29 mouse cellular contexts compared by ENCODE assay signal in the genomic region with DNA sequence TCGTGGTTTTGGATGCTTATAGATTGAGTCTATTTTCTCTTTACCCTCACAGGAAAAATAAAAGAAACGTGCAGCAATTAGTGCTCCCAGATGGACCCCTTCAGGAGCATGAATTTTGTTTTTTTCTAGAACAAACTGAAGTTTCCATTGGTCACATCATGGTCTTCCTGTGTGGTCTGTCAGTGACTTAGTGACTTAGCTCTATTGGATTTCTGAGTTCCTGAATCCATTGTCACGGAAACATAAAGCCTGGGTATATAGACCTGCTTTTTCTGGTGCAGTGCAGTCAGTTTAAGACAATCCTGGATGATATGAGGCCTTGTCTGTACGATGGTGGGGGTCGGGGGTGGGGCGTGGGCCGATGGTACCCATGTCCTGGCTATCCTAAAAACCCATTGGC. TPM values are rescaled to one million over a fixed set of nuclear protein-coding genes. Genes with fewer than 3 reads are reported as not detected.
"Had no signal": no experiment of that assay in that cellular context is flagged by ENCODE, and none has a peak within 500 bp of the region (broad histone marks: within the 10 kb centered on the region; RNA-seq: fewer than 3 reads in every experiment).

No protein-coding gene starts in this region.

- H3K4me3 ChIP-seq: embryonic facial prominence, embryonic 10.5 days; embryonic facial prominence, embryonic 12.5 days; embryonic facial prominence, embryonic 13.5 days; embryonic facial prominence, embryonic 15.5 days; erythroblast, embryonic 14.5 days; forebrain, embryonic 10.5 days; forebrain, embryonic 12.5 days; forebrain, embryonic 13.5 days; forebrain, embryonic 15.5 days; gastrocnemius, adult 2 months; heart, adult 2 months had no signal

- H3K27ac ChIP-seq: embryonic facial prominence, embryonic 10.5 days; embryonic facial prominence, embryonic 12.5 days; embryonic facial prominence, embryonic 13.5 days; embryonic facial prominence, embryonic 15.5 days; forebrain, embryonic 10.5 days; forebrain, embryonic 12.5 days; forebrain, embryonic 13.5 days; forebrain, embryonic 15.5 days; gastrocnemius, adult 2 months; heart, adult 2 months had no signal

- H3K27me3 ChIP-seq: embryonic facial prominence, embryonic 12.5 days; embryonic facial prominence, embryonic 13.5 days; embryonic facial prominence, embryonic 15.5 days; forebrain, embryonic 12.5 days; forebrain, embryonic 13.5 days; forebrain, embryonic 15.5 days had no signal

- H3K4me2 ChIP-seq: embryonic facial prominence, embryonic 12.5 days; embryonic facial prominence, embryonic 13.5 days; embryonic facial prominence, embryonic 15.5 days; forebrain, embryonic 12.5 days; forebrain, embryonic 13.5 days; forebrain, embryonic 15.5 days had no signal

- ATAC-seq: forebrain, embryonic 13.5 days; forebrain, embryonic 14.5 days; forebrain, embryonic 15.5 days; forebrain, embryonic 16.5 days; forebrain, postnatal 0 days had no signal

- H3K9me3 ChIP-seq: forebrain, embryonic 12.5 days; forebrain, embryonic 15.5 days had no signal

- DNase-seq: cerebellum, adult 2 months; cerebellum, adult 8-10 months; cerebellum, adult 9-10 months; cerebellum, adult 9-11 months; cerebellum, postnatal 10 days; cerebellum, postnatal 14 days; cerebellum, postnatal 25 days; cerebellum, postnatal 36 days; embryo, embryonic 11 days; forebrain, postnatal 0 days; gastrocnemius, adult 2 months; gastrocnemius, postnatal 10 days; gastrocnemius, postnatal 14 days; gastrocnemius, postnatal 25 days; gastrocnemius, postnatal 36 days; heart, adult 11 months; heart, adult 18-20 months; heart, adult 2 months had no signal

- H3K9ac ChIP-seq: embryonic facial prominence, embryonic 12.5 days; embryonic facial prominence, embryonic 13.5 days; embryonic facial prominence, embryonic 15.5 days; forebrain, embryonic 12.5 days; forebrain, embryonic 13.5 days; forebrain, embryonic 15.5 days; forebrain, postnatal 0 days had no signal

RNA-seq across cellular contexts. Expression of gene Fmnl2, which starts 7.0 kb away (rescaled TPM):
- polyA plus RNA-seq: erythroblast, embryonic 14.5 days had no signal
